Mouse (Mus musculus) thymus, adult 2 months (tissue): Measurements from ENCODE around the gene Ncoa7.

ENCODE experiments used
- CTCF ChIP-seq: fragments of 200-500 bp; IDR thresholded peaks from 2 replicates; pipeline ENCODE4 v1.5.1; 2012; ENCODE audit warnings: mild to moderate bottlenecking, control low read depth, low read length, moderate library complexity, borderline replicate concordance; ENCODE audit not compliant: control insufficient read depth, poor library complexity, insufficient read depth; ENCODE audit errors: extremely low read depth
- POLR2A ChIP-seq: fragments of 200-500 bp; IDR thresholded peaks from 2 replicates; pipeline ENCODE4 v1.6.1; 2012; ENCODE audit warnings: mild to moderate bottlenecking, low read length, control low read depth, moderate library complexity; ENCODE audit not compliant: control insufficient read depth, poor library complexity, insufficient read depth; ENCODE audit errors: extremely low read depth

- TF ChIP-seq CTCF: no peak
- no peak for TF ChIP-seq POLR2A
Observed at GRCm38 (mm10) chr10:30729157-30730096, 73.7 kb downstream of the Ncoa7 start.
